In the genomic region with DNA sequence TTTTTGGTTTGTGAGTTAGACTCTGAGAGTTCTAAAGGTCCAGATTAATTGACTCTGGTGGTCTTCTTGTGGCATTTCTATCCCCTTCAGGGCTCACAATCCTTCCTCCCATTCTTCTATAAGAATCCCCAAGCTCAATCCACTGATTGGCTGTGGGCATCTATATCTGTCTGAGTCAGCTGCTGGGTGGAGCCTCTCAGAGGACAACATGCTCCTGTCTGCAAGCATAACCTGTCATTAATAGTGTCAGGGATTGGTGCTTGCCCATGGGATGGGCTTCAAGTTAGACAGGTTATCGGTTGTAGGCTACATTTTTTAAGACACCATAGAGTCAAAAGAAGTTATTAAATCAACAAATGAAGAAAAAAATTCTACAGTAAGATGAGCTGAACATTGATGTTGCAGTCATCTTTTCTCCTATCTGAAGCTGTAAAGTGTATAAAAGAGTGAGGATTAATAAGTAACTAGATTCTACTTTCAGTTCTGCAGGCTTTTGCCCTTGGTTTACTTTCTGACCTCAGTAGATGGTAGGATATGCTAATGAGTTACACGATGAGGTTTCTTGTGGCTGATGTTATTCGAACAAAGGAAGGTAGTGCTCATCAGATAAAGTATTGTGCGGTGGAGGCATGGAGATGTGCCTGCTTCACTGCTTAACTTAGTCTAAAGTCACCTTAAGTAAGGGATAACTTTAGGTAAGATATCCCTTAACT, we compare ENCODE assay signal across 23 mouse cellular contexts. TPM values are rescaled to one million over a fixed set of nuclear protein-coding genes. Genes with fewer than 3 reads are reported as not detected.
DNase-seq lines count a peak whose midpoint lies in the region; ATAC-seq and TF ChIP-seq lines count a peak whose summit lies in the region.
"Had no signal": no experiment of that assay in that cellular context is flagged by ENCODE, and none has a peak within 500 bp of the region (broad histone marks: within the 10 kb centered on the region; RNA-seq: fewer than 3 reads in every experiment).

No protein-coding gene starts in this region.

- no peaks in the 10 kb centered on the region for H3K27me3 ChIP-seq in kidney, postnatal 0 days (ENCODE audit: insufficient read depth, low read length)
- H3K27me3 ChIP-seq in intestine, embryonic 14.5 days (replicated peaks; ENCODE audit: control insufficient read depth, insufficient read depth, low read length): no peaks in the 10 kb centered on the region
- H3K27me3 ChIP-seq in small intestine, adult 2 months (ENCODE audit: control insufficient read depth, insufficient read depth, low read length): no peaks in the 10 kb centered on the region
- no peaks in the 10 kb centered on the region for H3K27me3 ChIP-seq in forebrain, embryonic 15.5 days
- H3K27me3 ChIP-seq: heart, embryonic 15.5 days; megakaryocyte, embryonic 14.5 days; neural tube, embryonic 13.5 days had no signal

- no peaks in the 10 kb centered on the region for H3K36me3 ChIP-seq in kidney, postnatal 0 days (ENCODE audit: insufficient read depth, low read length)
- H3K36me3 ChIP-seq in intestine, embryonic 14.5 days (ENCODE audit: control insufficient read depth, insufficient read depth, low read length): no peaks in the 10 kb centered on the region
- H3K36me3 ChIP-seq in small intestine, adult 2 months (ENCODE audit: control insufficient read depth, insufficient read depth, low read length): no peaks in the 10 kb centered on the region
- no peaks in the 10 kb centered on the region for H3K36me3 ChIP-seq in forebrain, embryonic 15.5 days
- H3K36me3 ChIP-seq: G1E; heart, embryonic 15.5 days; hindbrain, embryonic 10.5 days; limb, embryonic 10.5 days; neural tube, embryonic 13.5 days had no signal

- DNase-seq in kidney, postnatal 0 days (ENCODE audit: low spot score): no peak
- DNase-seq in kidney, adult 18-20 months: no peak
- DNase-seq in intestine, embryonic 14.5 days (ENCODE audit: low spot score): no peak
- no peak for DNase-seq in right cerebral cortex, postnatal 10 days (ENCODE audit: low spot score in 2 of 2)
- DNase-seq: adrenal gland, adult 2 months; cerebellum, postnatal 36 days; heart, adult 11 months; right cerebral cortex, postnatal 25 days; thymus, postnatal 4 days had no signal

- no peak overlapping the region for H3K9ac ChIP-seq in kidney, postnatal 0 days (ENCODE audit: low read depth, low read length)
- no peak overlapping the region for H3K9ac ChIP-seq in intestine, embryonic 14.5 days (ENCODE audit: low read length)
- no peak overlapping the region for H3K9ac ChIP-seq in forebrain, embryonic 15.5 days (replicated peaks)
- H3K9ac ChIP-seq: heart, embryonic 15.5 days; liver, embryonic 14.5 days; neural tube, embryonic 13.5 days had no signal

- WGBS in kidney, postnatal 0 days: 74% methylated on average over 4 of the region's 4 CpGs
- 81% methylated on average over 4 of the region's 4 CpGs for WGBS in intestine, embryonic 14.5 days
- 19% methylated on average over 4 of the region's 4 CpGs for WGBS in small intestine, adult 2 months
- WGBS in forebrain, embryonic 15.5 days: 91% methylated on average over 4 of the region's 4 CpGs

- H3K4me1 ChIP-seq in kidney, postnatal 0 days (replicated peaks; ENCODE audit: insufficient read depth, low read length): no peaks in the 10 kb centered on the region
- H3K4me1 ChIP-seq in intestine, embryonic 14.5 days (replicated peaks; ENCODE audit: control insufficient read depth, insufficient read depth, low read length): no peaks in the 10 kb centered on the region
- H3K4me1 ChIP-seq in small intestine, adult 2 months (ENCODE audit: control insufficient read depth, insufficient read depth, insufficient read length, low read length): no peaks in the 10 kb centered on the region
- no peaks in the 10 kb centered on the region for H3K4me1 ChIP-seq in forebrain, embryonic 15.5 days
- H3K4me1 ChIP-seq: hindbrain, embryonic 10.5 days; limb, embryonic 10.5 days; neural tube, embryonic 13.5 days had no signal

- no peak overlapping the region for H3K27ac ChIP-seq in kidney, postnatal 0 days
- no peak overlapping the region for H3K27ac ChIP-seq in intestine, embryonic 14.5 days (ENCODE audit: low read depth)
- H3K27ac ChIP-seq in small intestine, adult 2 months (ENCODE audit: insufficient read depth, low read depth, low read length): peak overlapping the region; percentile 52; the same call in 1 of the 2 replicates
- H3K27ac ChIP-seq in forebrain, embryonic 15.5 days (replicated peaks): no peak overlapping the region
- H3K27ac ChIP-seq: heart, embryonic 15.5 days; hindbrain, embryonic 10.5 days; left cerebral cortex, adult 2 months; limb, embryonic 10.5 days; liver, embryonic 14.5 days; neural tube, embryonic 13.5 days had no signal

- H3K9me3 ChIP-seq in kidney, postnatal 0 days (replicated peaks; ENCODE audit: low read length): no peaks in the 10 kb centered on the region
- no peaks in the 10 kb centered on the region for H3K9me3 ChIP-seq in intestine, embryonic 14.5 days (ENCODE audit: control insufficient read depth, low read length)
- no peaks in the 10 kb centered on the region for H3K9me3 ChIP-seq in forebrain, embryonic 15.5 days
- H3K9me3 ChIP-seq: G1E; heart, embryonic 15.5 days; hindbrain, embryonic 10.5 days; limb, embryonic 10.5 days; megakaryocyte, embryonic 14.5 days; neural tube, embryonic 13.5 days had no signal

- H3K4me2 ChIP-seq in kidney, postnatal 0 days (ENCODE audit: low read length): no peak overlapping the region
- H3K4me2 ChIP-seq in intestine, embryonic 14.5 days (ENCODE audit: low read length): no peak overlapping the region
- H3K4me2 ChIP-seq in forebrain, embryonic 15.5 days (replicated peaks): no peak overlapping the region
- H3K4me2 ChIP-seq: heart, embryonic 15.5 days; neural tube, embryonic 13.5 days had no signal

- 0 out of 2 replicates have a peak, but pooled peaks have one; percentile 29 for ATAC-seq in kidney, postnatal 0 days (replicated peaks; ENCODE audit: low FRiP score, low read depth)
- peak; percentile 96 for ATAC-seq in CD4-positive, CD25-positive, alpha-beta regulatory T cell, adult 4 months
- ATAC-seq in intestine, embryonic 14.5 days (replicated peaks; ENCODE audit: low FRiP score, low TSS enrichment, low read depth): peak; percentile 64
- ATAC-seq in forebrain, embryonic 15.5 days (replicated peaks): no peak
- ATAC-seq: forebrain, embryonic 16.5 days; lung, postnatal 0 days had no signal

- no peak for TF ChIP-seq CTCF in kidney, postnatal 0 days (IDR thresholded peaks at IDR 0.05; ENCODE audit: low read depth)
- TF ChIP-seq CTCF in small intestine, adult 2 months (IDR thresholded peaks at IDR 0.05; ENCODE audit: extremely low read depth, insufficient read length, insufficient replicate concordance, low read depth, low read length): no peak

- H3K4me3 ChIP-seq in kidney, postnatal 0 days (replicated peaks; ENCODE audit: low read depth, low read length): no peak overlapping the region
- no peak overlapping the region for H3K4me3 ChIP-seq in intestine, embryonic 14.5 days (ENCODE audit: low read depth, low read length)
- H3K4me3 ChIP-seq in small intestine, adult 2 months (ENCODE audit: low read depth, low read length): no peak overlapping the region
- H3K4me3 ChIP-seq in forebrain, embryonic 15.5 days: no peak overlapping the region
- H3K4me3 ChIP-seq: erythroblast, embryonic 14.5 days; heart, embryonic 15.5 days; hindbrain, embryonic 10.5 days; left cerebral cortex, adult 2 months; limb, embryonic 10.5 days; megakaryocyte, embryonic 14.5 days; neural tube, embryonic 13.5 days had no signal

- no peak for TF ChIP-seq POLR2A in small intestine, adult 2 months (IDR thresholded peaks at IDR 0.05; ENCODE audit: low read depth, low read length)

RNA-seq across cellular contexts. Expression of gene Otogl, which starts 29.4 kb away (rescaled TPM):
- 0.01 and 0.04 TPM in 2 replicates for polyA plus RNA-seq in kidney, postnatal 0 days (2015; fragmentation: Nextera tagmentation; extraction: Ambion mirVana)
- polyA plus RNA-seq in CD4-positive, CD25-positive, alpha-beta regulatory T cell, adult 4 months (2017; shearing (Covaris generic)): not detected
- 0.31 and 0.32 TPM in 2 replicates for polyA plus RNA-seq in intestine, embryonic 14.5 days (2014; fragmentation: Nextera tagmentation; extraction: Ambion mirVana)
- 0.04 TPM in 2 replicates for polyA plus RNA-seq in small intestine, adult 2 months (2012; rRNA removed)
- 0.05 and 0.06 TPM in 2 replicates for polyA plus RNA-seq in forebrain, embryonic 15.5 days (2015; fragmentation: Nextera tagmentation; extraction: Ambion mirVana)
- polyA plus RNA-seq: adrenal gland, adult 2 months; erythroblast, embryonic 14.5 days; G1E; limb, embryonic 10.5 days; neural tube, embryonic 13.5 days had no signal
